Mouse (Mus musculus) kidney, adult 11 months (tissue): ENCODE measurements around the gene Mroh8.
"Not testable (repeated sequence)": the region's sequence is repeated elsewhere in the genome, so short reads cannot be mapped to it uniquely, and the experiment has no call there.

ENCODE experiments used
- DNase-seq: peaks from one replicate; pipeline ENCODE4 v3.0.0; 2022

The Mroh8 gene

DNA sequence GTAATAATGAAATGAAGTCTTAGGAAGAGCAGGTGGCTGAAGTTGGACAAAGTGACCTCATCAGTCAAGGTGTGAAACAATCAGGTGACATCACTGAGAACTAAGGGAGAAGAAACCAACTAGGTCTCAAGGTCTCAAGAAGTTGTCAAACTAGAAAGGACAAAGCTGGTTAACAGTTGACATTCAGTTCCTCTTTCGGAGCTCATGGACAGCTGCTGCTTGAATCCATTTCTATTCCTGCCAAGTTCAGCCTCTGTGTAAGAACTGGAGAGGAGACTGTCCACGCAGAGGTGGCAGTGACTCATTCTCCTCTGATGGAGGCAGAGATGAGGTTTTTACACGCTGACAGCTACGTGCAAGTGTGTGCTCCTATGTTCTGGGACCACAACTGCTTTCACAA lies 92.1 kb downstream of the Mroh8 start:
- no peak for DNase-seq

DNA sequence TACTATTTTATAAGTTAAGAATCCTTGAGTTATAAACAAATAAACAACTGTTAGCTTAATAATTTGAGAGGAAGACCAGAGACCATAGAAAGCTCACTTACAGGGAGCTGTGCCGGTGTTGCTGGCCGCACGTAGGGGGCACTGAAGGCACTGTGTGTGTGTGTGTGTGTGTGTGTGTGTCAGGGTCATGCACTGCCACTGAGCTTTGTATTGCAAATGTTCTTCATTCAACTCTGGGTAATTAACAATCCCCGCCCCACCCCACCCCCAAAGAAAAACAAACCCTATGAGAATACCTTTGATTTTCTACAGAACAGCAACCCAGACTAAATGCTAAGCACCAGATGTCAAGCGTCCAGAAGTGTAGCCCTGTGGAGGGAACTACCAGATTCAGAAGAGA lies 92.8 kb downstream of the Mroh8 start:
- DNase-seq: no peak

DNA sequence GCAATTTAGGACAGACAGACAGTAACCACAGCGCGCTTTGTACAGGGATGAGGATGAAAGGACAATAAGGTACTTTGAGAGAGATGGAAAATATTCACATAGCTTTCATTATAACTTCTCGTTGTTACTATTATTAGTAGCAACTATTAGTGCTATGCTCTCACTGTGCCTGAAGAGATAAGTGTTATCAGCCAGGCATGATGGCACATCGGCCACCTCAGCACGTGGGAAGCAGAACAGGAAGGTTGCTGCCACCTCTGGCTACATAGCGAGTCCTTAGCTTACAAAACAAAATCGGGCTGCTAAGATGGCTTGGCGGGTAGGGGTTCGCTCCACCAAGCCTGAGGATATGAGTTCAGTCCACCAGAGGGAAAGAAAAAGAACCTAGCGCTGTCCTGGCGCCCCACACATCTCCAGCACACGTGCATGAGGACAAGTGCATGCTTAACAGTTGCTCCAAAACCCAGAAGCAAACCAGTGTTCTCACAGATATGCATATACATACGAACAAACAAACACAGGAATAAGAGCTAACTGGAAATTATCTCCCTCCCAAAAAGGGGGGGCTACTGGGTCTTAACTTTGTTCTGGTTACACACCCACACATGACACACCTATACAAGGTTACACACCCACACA lies 94.2 kb downstream of the Mroh8 start:
- DNase-seq: no peak

- DNase-seq: no peak
Observed at GRCm38 (mm10) chr2:157178167-157178566, 101.2 kb downstream of the Mroh8 start.

GRCm38 (mm10) chr2:157176248-157176647 lies 103.1 kb downstream of the Mroh8 start:
- no peak for DNase-seq

GRCm38 (mm10) chr2:157174416-157174815 lies 104.9 kb downstream of the Mroh8 start:
- no peak for DNase-seq

- DNase-seq: no peak
Observed at GRCm38 (mm10) chr2:157173555-157173954, 105.8 kb downstream of the Mroh8 start.

- no peak for DNase-seq
Observed at GRCm38 (mm10) chr2:157172984-157173383, 106.4 kb downstream of the Mroh8 start.

- no peak for DNase-seq
Observed at GRCm38 (mm10) chr2:157170626-157171025, 108.7 kb downstream of the Mroh8 start.

GRCm38 (mm10) chr2:157170166-157170565 lies 109.2 kb downstream of the Mroh8 start:
- DNase-seq: no peak

DNA sequence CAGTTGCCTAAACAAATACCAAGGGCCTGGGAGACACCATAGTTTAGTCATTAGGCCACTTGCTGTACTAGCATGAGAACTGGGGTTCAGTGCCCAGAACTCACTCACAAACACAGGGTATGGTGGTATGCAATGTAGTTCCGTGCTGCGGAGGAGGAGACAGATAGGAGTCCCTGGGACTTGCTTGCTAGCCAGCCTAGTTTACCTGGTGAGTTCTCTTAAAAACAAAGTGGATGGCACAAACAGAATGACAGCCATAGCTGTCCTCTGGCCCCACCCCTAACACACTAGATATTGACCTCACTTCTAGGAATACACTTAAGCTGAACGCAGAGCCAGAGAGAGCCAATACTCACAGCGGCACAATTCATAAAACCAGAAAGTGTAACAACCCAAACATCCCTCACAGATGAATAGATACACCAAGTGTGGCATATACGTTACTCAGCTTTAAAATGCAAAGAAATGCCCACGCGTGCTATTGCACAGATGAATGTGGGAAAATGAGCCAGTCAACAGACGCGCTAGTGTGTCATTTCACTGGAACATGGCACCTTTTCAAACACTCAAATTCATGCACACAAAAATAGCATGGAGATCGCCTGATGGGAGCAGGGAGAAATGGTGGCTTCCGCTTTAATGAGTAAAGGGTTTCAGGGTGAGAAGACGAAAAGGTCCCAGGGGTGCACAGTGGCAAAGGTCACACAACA lies 112.8 kb downstream of the Mroh8 start:
- no peak for DNase-seq

DNA sequence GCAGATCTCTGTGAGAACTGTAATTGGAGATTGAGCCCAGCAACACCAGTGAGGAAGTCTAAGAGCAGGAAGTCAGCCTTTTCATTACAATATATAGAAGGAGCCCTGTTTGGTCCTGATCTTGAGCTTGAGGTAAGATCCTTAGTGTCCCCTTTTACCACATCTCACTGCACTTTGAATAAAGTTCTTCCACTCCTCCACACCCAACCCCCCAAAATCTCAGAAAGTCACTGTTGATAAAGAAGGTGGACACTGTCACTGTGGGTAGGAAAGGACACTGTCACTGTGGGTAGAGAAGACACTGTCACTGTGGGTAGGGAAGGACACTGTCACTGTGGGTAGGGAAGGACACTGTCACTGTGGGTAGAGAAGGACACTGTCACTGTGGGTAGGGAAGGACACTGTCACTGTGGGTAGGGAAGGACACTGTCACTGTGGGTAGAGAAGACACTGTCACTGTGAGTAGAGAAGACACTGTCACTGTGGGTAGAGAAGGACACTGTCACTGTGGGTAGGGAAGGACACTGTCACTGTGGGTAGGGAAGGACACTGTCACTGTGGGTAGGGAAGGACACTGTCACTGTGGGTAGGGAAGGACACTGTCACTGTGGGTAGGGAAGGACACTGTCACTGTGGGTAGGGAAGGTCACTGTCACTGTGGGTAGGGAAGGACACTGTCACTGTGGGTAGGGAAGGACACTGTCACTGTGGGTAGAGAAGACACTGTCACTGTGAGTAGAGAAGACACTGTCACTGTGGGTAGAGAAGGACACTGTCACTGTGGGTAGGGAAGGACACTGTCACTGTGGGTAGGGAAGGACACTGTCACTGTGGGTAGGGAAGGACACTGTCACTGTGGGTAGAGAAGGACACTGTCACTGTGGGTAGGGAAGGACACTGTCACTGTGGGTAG lies 113.8 kb downstream of the Mroh8 start:
- not testable (repeated sequence) for DNase-seq

- DNase-seq: no peak
Observed at GRCm38 (mm10) chr2:157164101-157164500, 115.2 kb downstream of the Mroh8 start.
